Mouse (Mus musculus) ES-Bruce4 (cell line): Measurements from ENCODE around the gene Timeless.

ENCODE experiments used
- CTCF ChIP-seq: IDR thresholded peaks from one replicate; pipeline ENCODE4 v1.8.1; 2011; ENCODE audit warnings: low read depth, low read length
- POLR2A ChIP-seq: IDR thresholded peaks from one replicate; pipeline ENCODE4 v1.8.1; 2011; ENCODE audit warnings: low read length; ENCODE audit not compliant: insufficient read depth

- TF ChIP-seq CTCF (no peak), POLR2A (no peak)
Observed at GRCm38 (mm10) chr10:128281682-128282081, 49.8 kb downstream of the Timeless start.
